Mouse (Mus musculus) 3T3-L1 (cell line): ENCODE results near the gene Gm10153.

Source experiments
- DNase-seq: peaks from one replicate; pipeline ENCODE4 v3.0.0-alpha.2; 2015; ENCODE audit warnings: low read depth, low spot score

The Gm10153 gene

GRCm38 (mm10) chr7:142143506-142144010 is 46.6 kb downstream of the Gm10153 start:
- peak; percentile 79 for DNase-seq

GRCm38 (mm10) chr7:142140696-142141095 is 49.5 kb downstream of the Gm10153 start:
- peak; percentile 71 for DNase-seq
